Mouse (Mus musculus) megakaryocyte, embryonic 14.5 days (primary cell): ENCODE results near the gene Ly6g6c.

Experiments
- FLI1 ChIP-seq: IDR thresholded peaks from 2 replicates; pipeline ENCODE4 v1.6.1; 2012; ENCODE audit warnings: low read length, inconsistent platforms, mixed read lengths
- GATA1 ChIP-seq: IDR thresholded peaks from 3 replicates; pipeline ENCODE4 v1.6.1; 2012; ENCODE audit warnings: mixed read lengths, low read length, inconsistent platforms, borderline replicate concordance

GRCm38 (mm10) chr17:35058316-35058715 lies 6.9 kb upstream of the Ly6g6c start:
- TF ChIP-seq GATA1 = no peak
- no peak for TF ChIP-seq FLI1
